Mouse (Mus musculus) MEL (cell line): ENCODE results near the gene Pycr2. TPM values are rescaled to one million over a fixed set of nuclear protein-coding genes. Genes with fewer than 3 reads are reported as not detected.

Experiments
- DNase-seq: peaks from one replicate; pipeline ENCODE4 v3.0.0; 2011; ENCODE audit warnings: low read depth, low spot score
- H3K27ac ChIP-seq: 2 replicates; pipeline ENCODE4 v1.5.1; 2012; ENCODE audit warnings: low read depth, mild to moderate bottlenecking, control low read depth, low read length, moderate library complexity; ENCODE audit not compliant: control insufficient read depth
- H3K27me3 ChIP-seq, 2 experiments: fragments of 150-350 bp in 1 of 2; sonication (generic) in 1 of 2; 2 replicates each; pipeline ENCODE4 v1.6.1; 2012; ENCODE audit warnings: low read length in 2 of 2, mild to moderate bottlenecking in 2 of 2, improper control_type of control experiment in 1 of 2, moderate library complexity in 1 of 2; ENCODE audit not compliant: insufficient read depth in 2 of 2, control insufficient read depth in 1 of 2
- H3K36me3 ChIP-seq, 2 experiments: 2 replicates each; pipeline ENCODE4 v1.6.1; 2012 to 2014; ENCODE audit warnings: low read length in 2 of 2, improper control_type of control experiment in 1 of 2, inconsistent platforms in 1 of 2, mild to moderate bottlenecking in 1 of 2; ENCODE audit not compliant: insufficient read depth in 2 of 2, control insufficient read depth in 1 of 2
- H3K4me1 ChIP-seq, 2 experiments: fragments of 150-350 bp in 1 of 2; sonication (generic) in 1 of 2; 2 replicates each; pipeline ENCODE4 v1.6.1; 2012; ENCODE audit warnings: low read length in 2 of 2, improper control_type of control experiment in 1 of 2, mild to moderate bottlenecking in 1 of 2; ENCODE audit not compliant: insufficient read depth in 2 of 2, control insufficient read depth in 1 of 2
- H3K4me3 ChIP-seq, 2 experiments: fragments of 150-350 bp in 1 of 2; sonication (generic) in 1 of 2; 2 replicates each; pipeline ENCODE4 v1.5.1; 2012; ENCODE audit warnings: low read depth in 2 of 2, low read length in 2 of 2, mild to moderate bottlenecking in 2 of 2, moderate library complexity in 2 of 2, control low read depth in 1 of 2, improper control_type of control experiment in 1 of 2; ENCODE audit not compliant: control insufficient read depth in 1 of 2, insufficient read depth in 1 of 2
- H3K79me2 ChIP-seq: 2 replicates; pipeline ENCODE4 v1.6.1; 2012; ENCODE audit warnings: mild to moderate bottlenecking, low read length, moderate library complexity; ENCODE audit not compliant: control insufficient read depth, poor library complexity, insufficient read depth
- H3K9ac ChIP-seq: 2 replicates; pipeline ENCODE4 v1.6.1; 2012; ENCODE audit warnings: low read depth, mild to moderate bottlenecking, control low read depth, low read length, moderate library complexity; ENCODE audit not compliant: control insufficient read depth, poor library complexity, severe bottlenecking
- H3K9me3 ChIP-seq: fragments of 150-350 bp; sonication (generic); replicated peaks from 2 replicates; pipeline ENCODE4 v1.6.1; 2012; ENCODE audit warnings: mild to moderate bottlenecking, low read length, improper control_type of control experiment, moderate library complexity; ENCODE audit not compliant: insufficient read depth
- CHD2 ChIP-seq: IDR thresholded peaks from 2 replicates; pipeline ENCODE4 v1.6.1; 2011; ENCODE audit warnings: low read length, improper control_type of control experiment
- E2F4 ChIP-seq: IDR thresholded peaks from 2 replicates; pipeline ENCODE4 v1.6.1; 2011; ENCODE audit warnings: low read depth, low read length, improper control_type of control experiment, borderline replicate concordance
- ELF1 ChIP-seq: IDR thresholded peaks from 2 replicates; pipeline ENCODE4 v1.6.1; 2014; ENCODE audit warnings: low read depth, mild to moderate bottlenecking, inconsistent platforms, low read length, improper control_type of control experiment, moderate library complexity
- EP300 ChIP-seq, 2 experiments: IDR thresholded peaks; 2 replicates each; pipeline ENCODE4 v1.6.1; 2011; ENCODE audit warnings: improper control_type of control experiment in 2 of 2, low read length in 2 of 2, low read depth in 1 of 2, mild to moderate bottlenecking in 1 of 2
- ETS1 ChIP-seq: IDR thresholded peaks from 2 replicates; pipeline ENCODE4 v1.6.1; 2012; ENCODE audit warnings: low read depth, mild to moderate bottlenecking, inconsistent platforms, low read length, improper control_type of control experiment, moderate library complexity
- GABPA ChIP-seq: IDR thresholded peaks from 2 replicates; pipeline ENCODE4 v1.6.1; 2012; ENCODE audit warnings: low read depth, mild to moderate bottlenecking, inconsistent platforms, low read length, improper control_type of control experiment, moderate library complexity
- JUND ChIP-seq: IDR thresholded peaks from 2 replicates; pipeline ENCODE4 v1.6.1; 2011; ENCODE audit warnings: low read depth, mild to moderate bottlenecking, improper control_type of control experiment, low read length
- KAT2A ChIP-seq: conservative IDR thresholded peaks from 2 replicates; pipeline ENCODE4 v1.6.1; 2012; ENCODE audit warnings: low read depth, low read length, improper control_type of control experiment, inconsistent platforms
- MAZ ChIP-seq: IDR thresholded peaks from 2 replicates; pipeline ENCODE4 v1.6.1; 2012; ENCODE audit warnings: low read depth, mild to moderate bottlenecking, inconsistent platforms, low read length, improper control_type of control experiment
- MEF2A ChIP-seq: IDR thresholded peaks from 2 replicates; pipeline ENCODE4 v1.6.1; 2014; ENCODE audit warnings: low read depth, mild to moderate bottlenecking, inconsistent platforms, low read length, improper control_type of control experiment; ENCODE audit not compliant: poor library complexity, insufficient replicate concordance, severe bottlenecking; ENCODE audit errors: extremely low read depth
- MXI1 ChIP-seq: IDR thresholded peaks from 2 replicates; pipeline ENCODE4 v1.6.1; 2011; ENCODE audit warnings: mild to moderate bottlenecking, low read depth, low read length, improper control_type of control experiment
- MYB ChIP-seq: IDR thresholded peaks from 2 replicates; pipeline ENCODE4 v1.6.1; 2011; ENCODE audit warnings: mild to moderate bottlenecking, low read depth, low read length, improper control_type of control experiment
- MYC ChIP-seq: IDR thresholded peaks from 2 replicates; pipeline ENCODE4 v1.6.1; 2011; ENCODE audit warnings: low read depth, mild to moderate bottlenecking, low read length, improper control_type of control experiment, moderate library complexity
- NELFE ChIP-seq: IDR thresholded peaks from 2 replicates; pipeline ENCODE4 v1.6.1; 2011; ENCODE audit warnings: low read depth, low read length, improper control_type of control experiment
- NRF1 ChIP-seq: IDR thresholded peaks from 2 replicates; pipeline ENCODE4 v1.6.1; 2014; ENCODE audit warnings: low read depth, mild to moderate bottlenecking, inconsistent platforms, low read length, improper control_type of control experiment, moderate library complexity; ENCODE audit not compliant: poor library complexity, insufficient read depth, severe bottlenecking
- POLR2AphosphoS5 ChIP-seq: IDR thresholded peaks from 2 replicates; pipeline ENCODE4 v1.6.1; 2012; ENCODE audit warnings: low read depth, borderline replicate concordance, mild to moderate bottlenecking, inconsistent platforms, low read length, moderate library complexity, mixed read lengths
- RAD21 ChIP-seq: IDR thresholded peaks from 2 replicates; pipeline ENCODE4 v1.6.1; 2011; ENCODE audit warnings: mild to moderate bottlenecking, low read depth, low read length, improper control_type of control experiment
- RCOR1 ChIP-seq: IDR thresholded peaks from 2 replicates; pipeline ENCODE4 v1.6.1; 2012; ENCODE audit warnings: low read depth, mild to moderate bottlenecking, inconsistent platforms, low read length, improper control_type of control experiment
- SIN3A ChIP-seq: IDR thresholded peaks from 2 replicates; pipeline ENCODE4 v1.6.1; 2012; ENCODE audit warnings: low read length, improper control_type of control experiment, inconsistent platforms
- SMC3 ChIP-seq: IDR thresholded peaks from 2 replicates; pipeline ENCODE4 v1.6.1; 2011; ENCODE audit warnings: low read depth, low read length, improper control_type of control experiment
- TBP ChIP-seq: IDR thresholded peaks from 2 replicates; pipeline ENCODE4 v1.8.0; 2011; ENCODE audit warnings: low read depth, low read length, improper control_type of control experiment
- TCF12 ChIP-seq: IDR thresholded peaks from 2 replicates; pipeline ENCODE4 v1.6.1; 2014; ENCODE audit warnings: low read depth, mild to moderate bottlenecking, inconsistent platforms, low read length, improper control_type of control experiment, moderate library complexity
- USF2 ChIP-seq, 2 experiments: IDR thresholded peaks; 2 replicates each; pipeline ENCODE4 v1.6.1; 2011 to 2012; ENCODE audit warnings: improper control_type of control experiment in 2 of 2, low read length in 2 of 2, borderline replicate concordance in 1 of 2, inconsistent platforms in 1 of 2, low read depth in 1 of 2, mild to moderate bottlenecking in 1 of 2; ENCODE audit not compliant: insufficient read depth in 1 of 2
- ZC3H11A ChIP-seq: IDR thresholded peaks from 2 replicates; pipeline ENCODE4 v1.6.1; 2012; ENCODE audit warnings: low read depth, mild to moderate bottlenecking, inconsistent platforms, low read length, improper control_type of control experiment
- ZKSCAN1 ChIP-seq: IDR thresholded peaks from 2 replicates; pipeline ENCODE4 v1.6.1; 2012; ENCODE audit warnings: low read depth, mild to moderate bottlenecking, inconsistent platforms, low read length, improper control_type of control experiment, moderate library complexity
- ZMIZ1 ChIP-seq: IDR thresholded peaks from 2 replicates; pipeline ENCODE4 v1.6.1; 2012; ENCODE audit warnings: low read depth, mild to moderate bottlenecking, inconsistent platforms, low read length, improper control_type of control experiment, moderate library complexity
- ZNF384 ChIP-seq: IDR thresholded peaks from 2 replicates; pipeline ENCODE4 v1.6.1; 2012; ENCODE audit warnings: low read depth, mild to moderate bottlenecking, inconsistent platforms, low read length, improper control_type of control experiment
- polyA plus RNA-seq, 2 experiments: library from polyadenylated mRNA; stranded (reverse) in 1 of 2; unstranded in 1 of 2; fragments of >175 nt in 1 of 2; fragments of >200 nt in 1 of 2; gene quantifications; 2 replicates each; pipeline versions ENCODE4 v1.2.1 to v1.2.4; 2012; ENCODE audit warnings: low replicate concordance in 2 of 2, low read depth in 1 of 2; ENCODE audit not compliant: insufficient read length in 2 of 2, insufficient read depth in 1 of 2, missing spikeins in 1 of 2
- total RNA-seq: library from RNA; depleted of rRNA; stranded (reverse); fragments of 300-350 nt; gene quantifications from 2 replicates; pipeline ENCODE4 v1.2.3, GENCODE M21; 2012

Pycr2 gene
- total and polyA plus RNA-seq, 3 experiments, result 125 to 183 TPM; not detected in 1

- DNase-seq, result no peak
- TF ChIP-seq ZMIZ1 (no peak), RCOR1 (no peak), USF2 (IDR thresholded peaks at IDR 0.05; ENCODE audit: borderline replicate concordance in 1 of 2, insufficient read depth in 1 of 2, low read depth in 1 of 2, low read length in 2 of 2) (no peak), ZKSCAN1 (no peak), POLR2AphosphoS5 (no peak), MYC (no peak), EP300 (IDR thresholded peaks at IDR 0.05; ENCODE audit: low read depth in 1 of 2, low read length in 2 of 2) (no peak), CHD2 (no peak), NRF1 (no peak), ZC3H11A (no peak), KAT2A (no peak), NELFE (no peak), TBP (no peak), MXI1 (no peak), ZNF384 (no peak), ETS1 (no peak), GABPA (no peak), TCF12 (no peak), SMC3 (no peak), SIN3A (no peak)
- H3K4me1 ChIP-seq, result no peaks in the 10 kb centered on the region
- no peaks in the 10 kb centered on the region for H3K9me3 ChIP-seq
- no peak overlapping the region for H3K9ac ChIP-seq
- H3K27ac ChIP-seq, result no peak overlapping the region
- H3K4me3 ChIP-seq, result no peak overlapping the region
- H3K27me3 ChIP-seq, result no peaks in the 10 kb centered on the region
- H3K36me3 ChIP-seq, result no peaks in the 10 kb centered on the region
- H3K79me2 ChIP-seq, result no peaks in the 10 kb centered on the region
Measured at GRCm38 (mm10) chr1:180956401-180956800, 52.3 kb downstream of the Pycr2 start.

- Histone ChIP-seq H3K27me3 (no peaks in the 10 kb centered on the region), H3K36me3 (no peaks in the 10 kb centered on the region), H3K9me3 (no peaks in the 10 kb centered on the region), H3K79me2 (no peaks in the 10 kb centered on the region), H3K27ac (no peak overlapping the region), H3K4me1 (no peaks in the 10 kb centered on the region), H3K9ac (no peak overlapping the region), H3K4me3 (no peak overlapping the region)
- TF ChIP-seq MYB (no peak), SMC3 (no peak), EP300 (IDR thresholded peaks at IDR 0.05; ENCODE audit: low read depth in 1 of 2, low read length in 2 of 2) (no peak), E2F4 (no peak), JUND (no peak), KAT2A (no peak), ZKSCAN1 (no peak), GABPA (no peak), MAZ (no peak), CHD2 (no peak), ELF1 (no peak), RAD21 (no peak), ZMIZ1 (no peak), MEF2A (no peak)
- no peak for DNase-seq
Measured at GRCm38 (mm10) chr1:180956973-180957381, 52.9 kb downstream of the Pycr2 start.
